Mouse (Mus musculus) monocyte, adult 2 months (primary cell): ENCODE results near the gene Ptrh1.

Experiments
- DNase-seq, 2 experiments: peaks; one replicate each; pipeline ENCODE4 v3.0.0; 2022; ENCODE audit warnings: low spot score in 2 of 2, low read depth in 1 of 2

The Ptrh1 gene

DNA sequence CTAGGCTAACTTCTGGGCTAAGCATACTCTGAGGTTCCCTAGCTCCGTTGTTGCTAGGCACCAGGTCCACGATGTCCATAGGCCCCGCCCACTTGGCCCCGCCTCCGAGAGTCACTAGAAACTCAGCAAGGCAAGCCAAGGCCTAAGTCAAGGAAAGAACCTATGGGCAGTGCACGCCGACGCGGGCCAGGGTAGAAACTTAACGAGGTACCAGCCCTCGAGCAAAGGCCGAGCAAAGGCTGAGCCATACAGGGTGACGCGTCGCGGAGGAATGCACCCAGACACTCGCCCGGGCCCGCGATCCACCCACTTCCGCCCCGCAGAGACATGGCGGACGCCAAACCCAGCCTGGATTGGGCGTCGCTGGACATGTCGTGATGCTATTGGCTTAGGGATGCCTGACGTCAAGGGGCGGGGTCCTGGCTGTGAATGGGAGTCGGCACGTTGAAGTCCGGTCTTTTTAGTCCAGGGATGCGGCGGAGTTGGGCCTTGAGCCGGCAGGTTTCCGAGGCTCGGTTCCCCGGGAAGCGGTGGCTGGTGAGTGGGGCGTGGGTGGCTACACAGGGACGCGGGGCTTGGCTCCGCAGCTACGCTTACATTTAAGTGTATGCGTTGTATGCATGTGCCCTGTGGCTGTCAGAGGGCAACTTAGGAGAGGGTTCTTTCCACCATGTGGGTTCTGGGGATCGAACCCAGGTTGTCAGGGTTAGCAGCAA, at the start of gene Ptrh1, which contains the start of gene Ttc16:
Gene Ptrh1, plus strand, starts transcription at position 428 of the 716 bp plus-strand sequence.
Gene Ttc16, minus strand, starts transcription at position 275 of the 716 bp plus-strand sequence.
- DNase-seq = peak; percentile 94 to 98

DNA sequence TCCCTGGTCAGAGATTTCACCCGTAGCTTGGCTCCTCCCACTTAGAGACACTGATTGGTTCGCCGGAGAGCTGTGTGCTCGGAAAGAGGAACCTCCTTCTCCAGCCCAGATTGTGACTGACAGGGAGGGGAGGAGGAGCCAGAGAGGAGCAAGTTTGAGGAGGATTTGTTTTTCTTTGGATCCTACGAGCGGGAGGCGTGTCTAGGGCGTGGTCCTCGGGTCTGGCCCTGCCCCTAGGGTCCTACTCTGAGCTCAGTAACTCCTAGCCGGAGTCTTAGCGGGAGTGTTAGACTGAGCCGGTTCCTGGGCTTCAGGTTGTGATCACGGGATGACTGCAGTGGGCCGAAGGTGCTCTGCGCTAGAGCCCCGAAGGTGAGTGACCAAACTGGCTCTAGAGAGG, 48.2 kb upstream of the Ptrh1 start:
- peak; percentile 68 for DNase-seq

DNA sequence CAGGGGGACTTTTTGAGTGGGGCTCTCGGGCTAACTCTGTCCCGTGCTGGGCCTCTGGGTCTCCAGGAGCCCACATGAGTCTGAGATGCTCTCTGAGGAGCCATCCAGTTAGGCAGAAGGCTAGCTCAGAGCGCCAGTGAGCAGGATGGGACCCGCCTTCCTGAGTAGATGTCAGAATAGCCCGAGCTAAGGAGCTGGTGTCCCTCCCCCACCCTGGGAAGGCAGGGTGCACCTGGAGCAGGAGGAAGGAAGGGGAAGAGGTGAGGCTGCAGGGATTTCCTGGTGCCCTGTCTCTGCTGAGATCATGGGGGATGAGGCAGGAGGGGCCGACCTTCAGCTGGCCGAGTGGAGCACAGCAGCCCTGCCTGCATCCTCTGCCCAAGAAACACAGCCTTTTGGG, 47.1 kb upstream of the Ptrh1 start:
- DNase-seq = no peak

DNA sequence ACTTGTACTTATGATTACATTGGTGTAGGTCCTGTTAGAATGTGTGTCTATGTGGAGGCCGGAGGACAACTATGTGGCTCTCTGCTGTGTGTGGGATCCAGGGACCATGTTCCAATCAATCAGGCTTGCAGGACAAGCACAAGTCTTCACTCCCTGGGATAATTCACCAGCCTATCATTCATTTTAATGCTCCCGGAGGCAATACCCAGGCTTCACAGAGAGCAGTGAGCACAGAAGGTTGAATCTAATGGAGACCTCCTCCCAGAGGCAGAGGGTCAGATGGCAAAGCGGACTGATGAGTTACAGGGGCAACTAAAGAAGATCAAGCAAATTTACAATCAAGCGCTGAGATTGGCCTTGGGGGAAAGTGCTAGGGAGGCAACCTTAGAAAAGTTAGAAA, 46.0 kb upstream of the Ptrh1 start:
- no peak for DNase-seq

- DNase-seq = no peak
Observed at GRCm38 (mm10) chr2:32730854-32731253, 44.7 kb upstream of the Ptrh1 start.

GRCm38 (mm10) chr2:32731911-32732310, 43.7 kb upstream of the Ptrh1 start:
- no peak for DNase-seq

GRCm38 (mm10) chr2:32732695-32733094, 42.9 kb upstream of the Ptrh1 start:
- DNase-seq = no peak

- no peak for DNase-seq
Observed at GRCm38 (mm10) chr2:32734480-32734879, 41.1 kb upstream of the Ptrh1 start.

GRCm38 (mm10) chr2:32734933-32735332, 40.7 kb upstream of the Ptrh1 start:
- no peak for DNase-seq

DNA sequence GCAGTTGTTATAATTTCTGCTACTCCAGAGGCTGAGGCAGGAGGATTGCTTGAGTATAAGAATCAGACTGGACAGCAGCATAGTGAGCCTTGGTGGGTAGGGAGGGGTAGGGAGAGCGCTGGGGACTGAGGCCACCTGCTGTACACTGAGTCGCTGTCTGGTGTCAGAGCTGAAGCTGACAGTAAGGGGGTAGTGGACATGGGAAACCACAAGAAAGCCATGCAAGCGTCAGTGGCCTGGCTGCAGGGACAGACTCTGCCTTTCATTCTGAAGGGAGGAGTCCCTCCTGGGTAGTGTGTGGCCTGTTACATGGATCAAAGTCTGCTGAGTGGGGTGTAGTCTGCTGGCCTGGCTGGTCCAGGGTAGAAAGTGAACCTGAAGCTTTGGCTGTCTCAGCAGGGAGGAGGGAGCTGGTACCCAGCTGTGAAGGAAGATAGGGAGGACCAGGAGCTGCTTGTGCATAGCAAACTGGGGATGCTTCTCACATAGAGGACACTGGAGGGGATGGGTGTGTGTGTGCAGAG, 39.2 kb upstream of the Ptrh1 start:
- DNase-seq = no peak

DNA sequence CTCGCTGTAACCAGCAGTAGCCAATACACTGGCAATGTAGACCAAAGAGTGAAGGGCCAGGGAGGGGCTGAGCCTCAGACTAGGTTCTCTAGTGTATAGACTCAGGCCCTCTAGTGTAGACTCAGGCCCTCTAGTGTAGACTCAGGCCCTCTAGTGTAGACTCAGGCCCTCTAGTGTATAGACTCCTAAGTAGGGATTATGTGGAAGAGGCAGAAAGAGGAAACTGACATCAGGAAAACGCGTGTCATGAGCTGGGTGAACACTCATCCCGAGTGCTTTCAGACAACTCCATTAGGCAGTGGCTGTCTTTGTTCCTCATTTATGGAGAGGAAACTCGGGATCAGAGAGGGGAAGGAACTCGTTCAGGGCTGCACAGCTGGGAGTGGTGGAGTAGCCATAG, 38.6 kb upstream of the Ptrh1 start:
- DNase-seq = no peak

DNA sequence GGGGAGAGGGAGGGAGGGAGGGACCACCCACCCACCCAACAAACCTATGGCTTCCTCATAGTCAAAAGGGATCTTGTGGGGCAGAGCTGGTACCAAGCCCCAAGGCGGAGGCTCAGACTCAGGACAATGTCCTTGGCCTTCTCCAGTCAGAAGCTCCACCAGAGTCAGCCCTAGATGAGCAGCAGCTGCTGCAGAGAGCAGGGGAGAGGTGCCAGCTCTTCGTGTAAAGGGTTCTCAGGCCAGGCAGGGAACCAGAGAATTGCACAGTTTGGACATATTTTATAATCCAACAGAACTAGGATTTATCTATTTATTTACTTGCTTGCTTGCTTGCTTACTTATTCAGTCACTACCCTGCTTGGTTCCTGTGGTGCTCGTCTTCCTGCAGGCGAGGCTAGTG, 36.3 kb upstream of the Ptrh1 start:
- no peak for DNase-seq

DNA sequence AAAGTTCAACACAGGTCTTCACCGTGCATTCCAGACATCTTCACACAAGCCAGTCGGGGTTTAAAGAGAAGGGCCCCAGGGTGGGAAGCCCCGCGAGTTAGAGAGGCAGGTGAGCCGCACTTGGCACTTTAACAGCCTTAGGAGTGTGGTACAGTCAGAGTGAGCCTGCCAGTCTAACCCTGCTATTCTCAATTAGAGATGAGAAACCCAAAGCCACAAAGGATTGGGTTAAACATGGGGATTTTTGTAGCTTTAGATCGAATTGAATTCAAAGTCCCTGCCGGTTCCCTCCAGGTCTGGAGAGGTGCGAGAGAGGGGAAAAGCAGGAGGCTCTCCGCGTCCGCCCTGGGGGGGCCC, 34.7 kb upstream of the Ptrh1 start, which contains the start of gene 6330409D20Rik:
Gene 6330409D20Rik, minus strand, starts transcription at position 101 of the 357 bp plus-strand sequence.
- DNase-seq = no peak

DNA sequence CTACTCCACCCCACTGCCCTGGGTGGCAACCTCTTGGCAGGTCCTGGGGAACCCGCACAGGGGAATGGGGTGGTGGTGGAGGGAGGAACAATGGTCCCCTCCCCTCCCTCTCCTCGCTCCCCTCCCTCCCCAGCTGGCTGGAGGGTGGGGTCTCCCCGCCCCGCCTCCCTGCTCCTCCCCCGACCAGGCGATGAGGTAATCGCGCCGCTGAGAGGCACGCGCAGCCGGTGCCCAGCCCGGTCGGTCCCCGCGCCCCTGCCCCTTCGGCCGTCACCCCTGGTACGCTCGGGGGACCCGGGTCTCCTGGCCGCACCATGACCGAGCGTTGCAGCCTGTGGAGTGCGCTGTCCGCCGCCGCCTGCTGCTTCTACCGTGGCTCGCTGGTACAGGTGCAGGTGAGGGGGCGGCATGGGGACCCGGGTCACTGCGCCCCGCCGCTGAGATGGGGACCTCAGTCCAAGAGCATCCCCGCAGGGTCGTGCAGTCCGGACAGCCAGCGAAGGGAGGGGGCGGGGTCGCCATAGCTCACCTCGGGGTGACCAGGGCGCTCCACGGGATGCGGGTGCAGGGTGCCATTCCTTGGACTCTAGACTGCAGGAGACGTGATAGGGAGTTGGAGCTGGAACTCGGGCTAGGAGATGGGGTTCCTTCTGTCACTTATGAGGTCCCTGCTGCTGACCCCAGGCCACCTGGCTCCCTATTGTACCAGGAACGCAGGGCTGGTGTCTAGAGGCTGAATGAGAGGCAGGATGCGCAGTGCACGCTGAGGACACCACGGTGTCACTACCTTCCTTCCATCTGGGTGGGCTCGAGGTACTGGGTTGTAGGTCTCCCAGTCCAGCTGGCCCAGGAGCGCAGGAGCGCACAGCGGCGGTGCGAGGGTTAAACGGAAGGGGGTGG, 34.1 kb upstream of the Ptrh1 start:
- DNase-seq = no peak

- no peak for DNase-seq
Observed at GRCm38 (mm10) chr2:32742173-32742531, 33.4 kb upstream of the Ptrh1 start.

DNA sequence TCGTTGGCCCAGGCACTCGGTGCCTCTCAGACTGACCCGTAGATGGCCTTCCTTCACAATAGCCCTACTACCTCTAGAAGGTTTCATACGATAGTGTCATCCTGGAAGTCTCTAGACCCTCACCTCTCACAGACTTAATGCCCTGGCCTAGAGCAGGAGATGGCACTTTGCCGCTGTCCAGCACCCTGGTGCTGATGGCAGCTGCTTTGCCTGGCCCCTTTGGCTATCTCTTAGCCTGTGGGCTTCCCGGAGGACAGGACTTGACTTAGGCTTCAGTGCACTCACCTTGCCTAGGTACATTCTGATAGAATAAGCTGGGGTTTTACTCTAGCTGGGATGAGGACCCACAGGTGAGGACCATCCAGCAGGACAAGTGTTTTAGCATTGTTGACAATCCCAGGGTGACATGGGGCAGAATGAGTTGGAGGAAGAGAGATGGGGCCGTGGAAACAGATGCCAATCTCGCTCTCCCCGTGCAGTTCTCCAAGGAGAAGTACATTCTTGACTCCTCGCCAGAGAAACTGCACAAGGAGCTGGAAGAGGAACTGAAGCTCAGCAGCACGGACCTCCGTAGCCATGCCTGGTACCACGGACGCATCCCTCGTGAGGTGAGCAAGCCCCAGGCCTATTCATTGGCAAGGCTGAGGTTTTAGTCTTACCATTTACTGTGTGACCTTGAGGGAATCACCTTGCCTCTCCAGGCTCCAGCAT, 31.2 kb upstream of the Ptrh1 start:
- DNase-seq = no peak

DNA sequence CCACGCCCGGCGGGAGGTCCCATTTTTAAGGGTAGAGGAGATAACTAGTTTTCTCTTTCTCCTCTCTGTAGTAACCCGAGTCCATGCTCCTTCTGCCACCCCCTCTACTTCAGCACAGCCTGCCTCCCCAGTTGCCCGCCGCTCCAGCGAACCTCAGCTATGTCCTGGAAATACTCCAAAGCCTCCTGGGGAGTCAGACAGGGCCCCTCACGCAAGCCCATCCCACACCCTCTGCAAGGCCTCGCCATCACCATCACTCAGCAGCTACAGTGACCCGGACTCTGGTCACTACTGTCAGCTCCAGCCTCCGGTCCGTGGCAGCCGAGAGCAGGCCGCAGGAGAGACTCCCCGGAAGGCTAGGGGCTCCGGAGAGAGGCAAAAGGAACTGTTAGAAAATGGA, 26.5 kb upstream of the Ptrh1 start:
- DNase-seq = no peak

- DNase-seq = no peak
Observed at GRCm38 (mm10) chr2:32750199-32750598, 25.4 kb upstream of the Ptrh1 start.

DNA sequence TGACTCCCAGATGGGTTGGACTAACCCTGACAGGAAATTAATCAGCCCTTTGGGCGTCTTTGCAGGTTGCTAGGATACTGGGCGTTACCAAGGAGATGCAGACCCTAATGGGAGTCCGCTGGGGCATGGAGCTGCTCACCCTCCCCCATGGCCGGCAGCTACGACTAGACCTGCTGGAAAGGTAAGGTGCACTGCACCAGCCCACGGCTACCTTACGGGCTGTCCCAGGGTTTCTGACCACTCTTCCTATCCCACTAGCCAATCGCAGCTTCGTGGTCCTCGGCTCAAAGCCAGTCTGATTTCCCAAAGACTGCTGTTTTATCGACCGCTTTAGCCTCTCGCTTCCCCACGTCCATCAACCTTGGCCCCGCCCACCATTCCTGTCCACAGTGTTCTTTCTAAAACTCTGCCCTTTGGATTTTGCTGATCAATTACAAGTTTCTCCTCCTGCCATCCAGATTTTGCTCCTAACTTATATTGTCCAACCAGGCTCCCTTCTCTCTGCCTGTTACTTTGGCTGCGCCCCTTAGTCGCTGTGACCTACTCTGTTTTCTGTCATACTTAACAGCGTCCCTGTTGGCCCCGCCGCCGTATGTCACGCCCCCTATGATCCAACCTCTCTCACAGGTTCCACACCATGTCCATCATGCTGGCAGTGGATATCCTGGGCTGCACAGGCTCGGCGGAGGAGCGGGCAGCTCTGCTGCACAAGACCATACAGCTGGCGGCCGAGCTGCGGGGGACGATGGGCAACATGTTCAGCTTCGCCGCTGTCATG, 24.5 kb upstream of the Ptrh1 start:
- no peak for DNase-seq

DNA sequence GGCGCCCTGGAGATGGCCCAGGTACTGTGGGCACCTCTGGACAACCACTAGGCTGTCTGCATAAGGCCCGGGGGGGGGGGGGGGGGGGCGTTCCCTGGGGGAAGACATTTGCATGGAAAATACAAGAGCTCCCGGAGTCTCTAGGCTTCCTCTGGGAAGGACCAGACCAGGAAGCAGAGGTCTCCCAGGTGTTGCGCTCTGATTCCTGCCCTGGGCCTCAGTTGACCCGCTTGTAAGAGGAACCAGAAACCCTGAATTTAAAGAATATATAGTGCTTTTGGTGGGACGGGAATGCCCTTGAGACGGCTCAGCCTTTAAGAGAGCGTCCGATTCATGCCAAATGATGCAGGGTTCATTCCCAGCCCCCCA, 23.9 kb upstream of the Ptrh1 start:
- no peak for DNase-seq

- no peak for DNase-seq
Observed at GRCm38 (mm10) chr2:32752181-32752580, 23.4 kb upstream of the Ptrh1 start.
